Mouse (Mus musculus) intestine, postnatal 0 days (tissue): Measurements from ENCODE around the gene Slc7a6. TPM values are rescaled to one million over a fixed set of nuclear protein-coding genes. Genes with fewer than 3 reads are reported as not detected.

Experiments
- ATAC-seq: fragments of 200-750 bp; cut with Nextera tagmentation; 2 replicates; pipeline ENCODE4 v1.8.0; 2017; ENCODE audit warnings: mild to moderate bottlenecking, moderate TSS enrichment, moderate library complexity
- H3K27ac ChIP-seq: fragments of 300-500 bp; sonication (generic); 2 replicates; pipeline ENCODE4 v1.5.1; 2014; ENCODE audit warnings: mild to moderate bottlenecking, low read depth, low read length, moderate library complexity
- H3K27me3 ChIP-seq: fragments of 300-500 bp; sonication (generic); replicated peaks from 2 replicates; pipeline ENCODE4 v1.6.1; 2014; ENCODE audit warnings: low read length, mixed read lengths; ENCODE audit not compliant: control insufficient read depth, insufficient read depth
- H3K36me3 ChIP-seq: fragments of 300-500 bp; sonication (generic); 2 replicates; pipeline ENCODE4 v1.6.1; 2014; ENCODE audit warnings: mild to moderate bottlenecking, moderate library complexity; ENCODE audit not compliant: control insufficient read depth, insufficient read depth
- H3K4me1 ChIP-seq: fragments of 300-500 bp; sonication (generic); replicated peaks from 2 replicates; pipeline ENCODE4 v1.6.1; 2014; ENCODE audit warnings: antibody characterized with exemption, low read length, mixed read lengths; ENCODE audit not compliant: control insufficient read depth, insufficient read depth
- H3K4me2 ChIP-seq: fragments of 300-500 bp; sonication (generic); replicated peaks from 2 replicates; pipeline ENCODE4 v1.6.1; 2014; ENCODE audit warnings: low read depth, mild to moderate bottlenecking, moderate library complexity
- H3K4me3 ChIP-seq: fragments of 300-500 bp; sonication (generic); 2 replicates; pipeline ENCODE4 v1.5.1; 2014; ENCODE audit warnings: low read depth, low read length
- H3K9ac ChIP-seq: fragments of 300-500 bp; sonication (generic); 2 replicates; pipeline ENCODE4 v1.6.1; 2014; ENCODE audit warnings: mild to moderate bottlenecking, low read depth, low read length
- H3K9me3 ChIP-seq: fragments of 300-500 bp; sonication (generic); 2 replicates; pipeline ENCODE4 v1.6.1; 2016; ENCODE audit warnings: mixed run types; ENCODE audit not compliant: control insufficient read depth
- CTCF ChIP-seq: sonication (generic); IDR thresholded peaks from 2 replicates; pipeline ENCODE4 v1.5.1; 2016; ENCODE audit warnings: low read depth, mild to moderate bottlenecking, control low read depth, antibody characterized with exemption, moderate library complexity
- WGBS: fragments of 180-500 bp; shearing (Covaris S2); extraction: QIAGEN DNeasy Blood & Tissue Kit; methylation state at CpG from one replicate; pipeline ENCODE4 v1.1.7; 2014; 5-methylcytosine and 5-hydroxymethylcytosine counted together
- polyA plus RNA-seq: library from polyadenylated mRNA; unstranded; fragments of >200 nt; fragmentation: Nextera tagmentation; extraction: Ambion mirVana; gene quantifications from 2 replicates; pipeline ENCODE4 v1.2.1, GENCODE M21; 2015

Gene Slc7a6
- polyA plus RNA-seq, 1 experiment from 2014 or later: 18.4 TPM

GRCm38 (mm10) chr8:106133946-106134345 is 34.7 kb upstream of the Slc7a6 start:
- Histone ChIP-seq H3K27me3 (0 out of 2 replicates have a peak, but pooled peaks cover 3% of the 10 kb centered on the region), H3K9me3 (no peaks in the 10 kb centered on the region), H3K27ac (no peak overlapping the region), H3K9ac (no peak overlapping the region), H3K36me3 (peaks cover 45% of the 10 kb centered on the region), H3K4me1 (0 out of 2 replicates have a peak, but pooled peaks cover 3% of the 10 kb centered on the region), H3K4me2 (peak overlapping the region; percentile 82; the same call in 1 of the 2 replicates), H3K4me3 (no peak overlapping the region)
- no peak for ATAC-seq
- no peak for TF ChIP-seq CTCF
- WGBS: 74% methylated on average over 6 of the region's 6 CpGs

- peaks cover 37% of the 10 kb centered on the region for H3K36me3 ChIP-seq
- peak; percentile 81 for ATAC-seq
- WGBS: 11% methylated on average over 14 of the region's 14 CpGs
- H3K9ac ChIP-seq: peak overlapping the region; percentile 58
- no peaks in the 10 kb centered on the region for H3K9me3 ChIP-seq
- H3K4me2 ChIP-seq: peak overlapping the region; percentile 82
- peak overlapping the region; percentile 87 for H3K27ac ChIP-seq
- 0 out of 2 replicates have a peak, but pooled peaks cover 3% of the 10 kb centered on the region for H3K27me3 ChIP-seq
- H3K4me3 ChIP-seq: peak overlapping the region; percentile 54
- 0 out of 2 replicates have a peak, but pooled peaks cover 3% of the 10 kb centered on the region for H3K4me1 ChIP-seq
- 0 out of 2 replicates have a peak, but pooled peaks have one; percentile 1 for TF ChIP-seq CTCF
These were observed 33.7 kb upstream of the Slc7a6 start for GRCm38 (mm10) chr8:106134751-106135571.

- ATAC-seq: no peak
- Histone ChIP-seq H3K4me1 (0 out of 2 replicates have a peak, but pooled peaks cover 3% of the 10 kb centered on the region), H3K27ac (peak overlapping the region; percentile 87), H3K4me3 (peak overlapping the region; percentile 54), H3K27me3 (0 out of 2 replicates have a peak, but pooled peaks cover 3% of the 10 kb centered on the region), H3K4me2 (peak overlapping the region; percentile 82), H3K36me3 (peaks cover 30% of the 10 kb centered on the region), H3K9me3 (no peaks in the 10 kb centered on the region), H3K9ac (peak overlapping the region; percentile 58)
- 4% methylated on average over 19 of the region's 19 CpGs for WGBS
- no peak for TF ChIP-seq CTCF
These were observed 33.0 kb upstream of the Slc7a6 start for GRCm38 (mm10) chr8:106135672-106136071.

- no peaks in the 10 kb centered on the region for H3K9me3 ChIP-seq
- ATAC-seq: peak; percentile 76
- under 1% methylated on average over 85 of the region's 86 CpGs for WGBS
- peak within 1 kb of the TSS; percentile 58 for H3K9ac ChIP-seq
- peak within 1 kb of the TSS; percentile 54 for H3K4me3 ChIP-seq
- H3K27me3 ChIP-seq: 0 out of 2 replicates have a peak, but pooled peaks cover 3% of the 10 kb centered on the region
- TF ChIP-seq CTCF: peak; percentile 35
- H3K27ac ChIP-seq: peak within 1 kb of the TSS; percentile 87
- 0 out of 2 replicates have a peak, but pooled peaks cover 3% of the 10 kb centered on the region for H3K4me1 ChIP-seq
- peak within 1 kb of the TSS; percentile 82 for H3K4me2 ChIP-seq
- H3K36me3 ChIP-seq: peaks cover 23% of the 10 kb centered on the region
These were observed 32.2 kb upstream of the Slc7a6 start, which contains the start of gene Esrp2 for GRCm38 (mm10) chr8:106136156-106137130. Esrp2 (minus strand) TSS chr8:106136974.

GRCm38 (mm10) chr8:106137218-106137905 is 31.3 kb upstream of the Slc7a6 start:
- no peak for ATAC-seq
- 8% methylated on average over 22 of the region's 22 CpGs for WGBS

More at GRCm38 (mm10) chr8:106137218-106137905, 31.3 kb upstream of the Slc7a6 start:
- TF ChIP-seq CTCF: no peak
- Histone ChIP-seq H3K4me1 (0 out of 2 replicates have a peak, but pooled peaks cover 3% of the 10 kb centered on the region), H3K27me3 (0 out of 2 replicates have a peak, but pooled peaks cover 3% of the 10 kb centered on the region), H3K9ac (peak overlapping the region; percentile 58; the same call in 1 of the 2 replicates), H3K4me2 (peak overlapping the region; percentile 82), H3K27ac (peak overlapping the region; percentile 87), H3K4me3 (peak overlapping the region; percentile 54), H3K9me3 (no peaks in the 10 kb centered on the region), H3K36me3 (peaks cover 15% of the 10 kb centered on the region)
